Mouse (Mus musculus) limb, embryonic 14.5 days (tissue): ENCODE results near the gene Ksr2. TPM values are rescaled to one million over a fixed set of nuclear protein-coding genes. Genes with fewer than 3 reads are reported as not detected.

Source experiments
- ATAC-seq: fragments of 200-750 bp; cut with Nextera tagmentation; 2 replicates; pipeline ENCODE4 v1.8.0; 2017; ENCODE audit warnings: low read depth, moderate number of reproducible peaks, moderate TSS enrichment; ENCODE audit not compliant: low FRiP score
- DNase-seq: peaks from one replicate; pipeline ENCODE4 v3.0.0-alpha.2; 2015; ENCODE audit warnings: low spot score
- H3K27ac ChIP-seq: fragments of 300-500 bp; sonication (generic); replicated peaks from 2 replicates; pipeline ENCODE4 v1.5.1; 2014; ENCODE audit warnings: low read depth, mild to moderate bottlenecking, low read length, moderate library complexity, mixed read lengths
- H3K27me3 ChIP-seq: fragments of 300-500 bp; sonication (generic); 2 replicates; pipeline ENCODE4 v1.6.1; 2014; ENCODE audit warnings: low read length, mixed read lengths; ENCODE audit not compliant: control insufficient read depth, insufficient read depth
- H3K36me3 ChIP-seq: fragments of 300-500 bp; sonication (generic); 2 replicates; pipeline ENCODE4 v1.6.1; 2014; ENCODE audit warnings: mild to moderate bottlenecking, low read length, moderate library complexity, mixed read lengths; ENCODE audit not compliant: control insufficient read depth, insufficient read depth
- H3K4me1 ChIP-seq: fragments of 300-500 bp; sonication (generic); 2 replicates; pipeline ENCODE4 v1.6.1; 2014; ENCODE audit warnings: antibody characterized with exemption, low read length, mixed read lengths; ENCODE audit not compliant: control insufficient read depth, insufficient read depth
- H3K4me2 ChIP-seq: fragments of 300-500 bp; sonication (generic); replicated peaks from 2 replicates; pipeline ENCODE4 v1.6.1; 2014; ENCODE audit warnings: low read depth, mild to moderate bottlenecking, low read length, moderate library complexity; ENCODE audit not compliant: severe bottlenecking
- H3K4me3 ChIP-seq: fragments of 300-500 bp; sonication (generic); replicated peaks from 2 replicates; pipeline ENCODE4 v1.5.1; 2014; ENCODE audit warnings: low read length
- H3K9ac ChIP-seq: fragments of 300-500 bp; sonication (generic); 2 replicates; pipeline ENCODE4 v1.6.1; 2014; ENCODE audit warnings: mild to moderate bottlenecking, low read depth, low read length, moderate library complexity; ENCODE audit not compliant: severe bottlenecking
- H3K9me3 ChIP-seq: fragments of 300-500 bp; sonication (generic); 2 replicates; pipeline ENCODE4 v1.6.1; 2016; ENCODE audit warnings: low read length; ENCODE audit not compliant: control insufficient read depth
- POLR2A ChIP-seq: fragments of 200-500 bp; IDR thresholded peaks from 2 replicates; pipeline ENCODE4 v1.8.0; 2012; ENCODE audit warnings: inconsistent platforms, mild to moderate bottlenecking, moderate library complexity, borderline replicate concordance; ENCODE audit not compliant: insufficient read depth, insufficient read length; ENCODE audit errors: extremely low read depth
- WGBS: fragments of 180-500 bp; shearing (Covaris S2); extraction: QIAGEN DNeasy Blood & Tissue Kit; methylation state at CpG from one replicate; pipeline ENCODE4 v1.1.7; 2014; 5-methylcytosine and 5-hydroxymethylcytosine counted together
- polyA plus RNA-seq, 2 experiments: library from polyadenylated mRNA; depleted of rRNA in 1 of 2; stranded (reverse) in 1 of 2; unstranded in 1 of 2; fragments of >200 nt; fragmentation: Nextera tagmentation in 1 of 2; extraction: Ambion mirVana in 1 of 2; gene quantifications; 2 replicates each; pipeline versions ENCODE4 v1.2.1 to v1.2.3; 2012 to 2014

Ksr2 gene
- polyA plus RNA-seq, 2 experiments: 0.08 to 0.13 TPM

DNA sequence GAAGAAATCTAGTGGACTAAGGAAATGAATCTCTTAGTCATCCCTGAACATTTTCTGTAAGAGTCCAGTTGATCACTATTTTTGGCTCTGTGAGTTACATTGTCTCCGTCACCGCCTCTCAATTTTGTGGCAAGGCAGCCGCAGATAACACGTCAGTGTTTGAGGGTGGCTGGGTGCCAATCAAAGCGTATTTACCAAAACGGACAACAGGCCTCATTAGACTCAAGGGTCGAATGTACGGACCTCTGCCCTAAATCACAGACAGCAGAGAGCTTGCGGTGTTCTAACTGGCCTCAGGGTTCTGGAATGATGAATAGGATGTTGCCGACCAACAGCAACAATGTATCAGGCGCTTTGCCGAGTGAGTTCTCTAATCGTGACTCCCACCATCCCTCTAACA, 245.8 kb downstream of the Ksr2 start:
- WGBS: 71% methylated on average over 13 of the region's 13 CpGs
- Histone ChIP-seq H3K4me2 (no peak overlapping the region), H3K36me3 (no peaks in the 10 kb centered on the region), H3K27me3 (no peaks in the 10 kb centered on the region), H3K9ac (no peak overlapping the region), H3K27ac (no peak overlapping the region), H3K4me1 (no peaks in the 10 kb centered on the region; the same call in 1 of the 2 replicates), H3K9me3 (no peaks in the 10 kb centered on the region), H3K4me3 (no peak overlapping the region)
- ATAC-seq (no peak), DNase-seq (no peak)
- TF ChIP-seq POLR2A: no peak

- no peak for DNase-seq
- H3K36me3 ChIP-seq: no peaks in the 10 kb centered on the region
- H3K27me3 ChIP-seq: no peaks in the 10 kb centered on the region
- TF ChIP-seq POLR2A: no peak
- no peak overlapping the region for H3K9ac ChIP-seq
- no peak for ATAC-seq
- H3K9me3 ChIP-seq: no peaks in the 10 kb centered on the region
- H3K4me1 ChIP-seq: peaks cover 5% of the 10 kb centered on the region
- no peak overlapping the region for H3K27ac ChIP-seq
- 4% methylated on average over 9 of the region's 9 CpGs for WGBS
- H3K4me3 ChIP-seq: no peak overlapping the region
- no peak overlapping the region for H3K4me2 ChIP-seq
These were observed 251.4 kb downstream of the Ksr2 start for GRCm38 (mm10) chr5:117665181-117665580.

DNA sequence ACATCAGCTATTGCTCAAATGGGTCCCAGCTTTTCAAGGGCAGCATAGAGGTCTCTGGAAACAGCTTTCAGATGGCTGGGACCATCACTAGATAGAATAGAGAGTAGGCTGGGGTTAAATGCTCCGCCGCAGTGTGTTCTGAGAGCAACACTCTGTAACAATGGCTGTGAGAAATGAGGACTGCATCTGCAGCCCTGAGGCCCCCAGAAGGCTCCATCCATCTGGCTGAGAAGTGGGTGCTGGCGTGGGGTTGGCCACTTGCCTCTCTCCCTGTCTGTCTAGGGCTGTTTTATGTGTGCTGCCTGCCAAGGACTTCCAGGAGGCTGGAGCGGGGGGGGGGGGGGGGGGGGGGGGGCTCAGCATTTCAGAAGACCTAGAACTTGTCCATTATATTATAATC, 253.5 kb downstream of the Ksr2 start:
- DNase-seq (no peak), ATAC-seq (no peak)
- H3K27ac ChIP-seq: no peak overlapping the region
- H3K36me3 ChIP-seq: no peaks in the 10 kb centered on the region
- H3K4me1 ChIP-seq: peaks cover 9% of the 10 kb centered on the region
- no peaks in the 10 kb centered on the region for H3K27me3 ChIP-seq
- no peaks in the 10 kb centered on the region for H3K9me3 ChIP-seq
- TF ChIP-seq POLR2A: no peak
- WGBS: 63% methylated on average over 3 of the region's 4 CpGs
- H3K9ac ChIP-seq: no peak overlapping the region
- no peak overlapping the region for H3K4me3 ChIP-seq
- H3K4me2 ChIP-seq: no peak overlapping the region

DNA sequence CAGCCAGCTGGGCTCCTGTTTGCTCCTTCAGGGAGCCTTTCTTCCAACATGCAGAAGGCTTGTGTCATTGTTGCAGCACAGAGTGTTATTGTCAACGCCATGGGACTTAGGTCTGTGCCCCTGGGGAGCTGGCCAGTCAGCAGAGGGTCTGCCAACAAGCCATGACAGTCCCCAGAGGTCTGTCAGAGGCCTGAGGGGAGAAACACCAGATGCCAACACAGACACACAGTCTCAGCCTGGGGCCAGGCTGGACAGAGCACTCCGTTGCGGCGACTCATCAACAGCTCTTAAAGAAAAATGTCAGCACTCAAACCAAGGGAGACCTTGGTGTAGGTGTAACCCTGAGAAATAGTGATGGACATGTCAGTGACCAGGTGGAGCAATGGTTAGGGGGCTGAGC, 255.5 kb downstream of the Ksr2 start:
- Histone ChIP-seq H3K4me3 (no peak overlapping the region), H3K4me1 (peaks cover 9% of the 10 kb centered on the region), H3K9me3 (no peaks in the 10 kb centered on the region), H3K36me3 (no peaks in the 10 kb centered on the region), H3K27me3 (no peaks in the 10 kb centered on the region), H3K4me2 (no peak overlapping the region), H3K27ac (no peak overlapping the region), H3K9ac (no peak overlapping the region)
- no peak for ATAC-seq
- 71% methylated on average over 4 of the region's 4 CpGs for WGBS
- DNase-seq: no peak
- TF ChIP-seq POLR2A: no peak

DNA sequence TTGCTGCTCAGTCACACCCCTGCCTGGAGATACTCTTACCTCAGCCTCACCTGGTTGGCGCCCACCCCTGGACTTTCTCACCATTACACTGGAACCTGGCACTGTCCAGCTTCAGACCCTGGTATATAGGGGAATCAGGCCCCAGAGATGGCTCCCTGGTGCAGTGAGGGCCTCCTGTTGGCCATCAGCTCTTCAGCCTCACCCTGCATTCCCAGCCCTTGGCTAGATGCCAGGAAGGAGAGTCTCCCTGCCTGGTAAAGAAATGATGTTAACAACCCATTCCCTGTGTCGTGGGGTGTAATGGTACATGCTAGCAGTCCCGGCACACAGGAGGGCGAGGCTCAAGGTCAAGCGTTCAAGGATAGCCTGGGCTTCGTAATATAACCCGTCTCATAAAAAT, 256.0 kb downstream of the Ksr2 start:
- no peak overlapping the region for H3K9ac ChIP-seq
- TF ChIP-seq POLR2A: no peak
- H3K27me3 ChIP-seq: no peaks in the 10 kb centered on the region
- no peak for ATAC-seq
- no peak overlapping the region for H3K4me2 ChIP-seq
- H3K4me3 ChIP-seq: no peak overlapping the region
- no peaks in the 10 kb centered on the region for H3K36me3 ChIP-seq
- no peak for DNase-seq
- 54% methylated on average over 7 of the region's 7 CpGs for WGBS
- H3K9me3 ChIP-seq: no peaks in the 10 kb centered on the region
- H3K27ac ChIP-seq: no peak overlapping the region
- peaks cover 9% of the 10 kb centered on the region for H3K4me1 ChIP-seq

- no peaks in the 10 kb centered on the region for H3K36me3 ChIP-seq
- DNase-seq (no peak), ATAC-seq (no peak)
- no peak overlapping the region for H3K9ac ChIP-seq
- no peak overlapping the region for H3K4me2 ChIP-seq
- no peak for TF ChIP-seq POLR2A
- no peaks in the 10 kb centered on the region for H3K9me3 ChIP-seq
- no peaks in the 10 kb centered on the region for H3K27me3 ChIP-seq
- H3K4me3 ChIP-seq: no peak overlapping the region
- peaks cover 9% of the 10 kb centered on the region for H3K4me1 ChIP-seq
- H3K27ac ChIP-seq: no peak overlapping the region
- WGBS: 39% methylated on average over 6 of the region's 6 CpGs
These were observed 257.6 kb downstream of the Ksr2 start for GRCm38 (mm10) chr5:117671362-117671761.
